In genomic region chr15:93618442-93619150, GRCm38 (mm10) we compare ENCODE assay signal across 23 mouse cellular contexts. TPM values are rescaled to one million over a fixed set of nuclear protein-coding genes. Genes with fewer than 3 reads are reported as not detected.
DNase-seq lines count a peak whose midpoint lies in the region; ATAC-seq and TF ChIP-seq lines count a peak whose summit lies in the region.
"Had no signal": no experiment of that assay in that cellular context is flagged by ENCODE, and none has a peak within 500 bp of the region (broad histone marks: within the 10 kb centered on the region; RNA-seq: fewer than 3 reads in every experiment).

No protein-coding gene starts in this region.

- no peak overlapping the region for H3K4me3 ChIP-seq in midbrain, embryonic 11.5 days (ENCODE audit: low read depth, low read length)
- no peak overlapping the region for H3K4me3 ChIP-seq in midbrain, embryonic 13.5 days (replicated peaks)
- H3K4me3 ChIP-seq in limb, embryonic 14.5 days (replicated peaks; ENCODE audit: low read length), result no peak overlapping the region
- H3K4me3 ChIP-seq: heart, adult 2 months; layer of hippocampus, adult 2 months; liver, embryonic 15.5 days; megakaryocyte, embryonic 14.5 days; midbrain, embryonic 15.5 days had no signal

- no peak for ATAC-seq in midbrain, embryonic 11.5 days (ENCODE audit: low FRiP score)
- no peak for ATAC-seq in midbrain, embryonic 13.5 days
- peak; percentile 83 for ATAC-seq in limb, embryonic 14.5 days (ENCODE audit: low FRiP score, low read depth)
- ATAC-seq: forebrain, embryonic 16.5 days; inflammation-experienced regulatory T-cells, adult 6 months; midbrain, embryonic 15.5 days had no signal

- DNase-seq in heart, adult 11 months, result peak; percentile 31
- DNase-seq in heart, postnatal 14 days, result no peak
- DNase-seq in midbrain, embryonic 11.5 days (ENCODE audit: low spot score, missing footprints), result peak; percentile 59
- peak; percentile 87 for DNase-seq in limb, embryonic 14.5 days (ENCODE audit: low spot score)
- no peak for DNase-seq in kidney, adult 11 months
- DNase-seq in right cerebral cortex, postnatal 4 days, result no peak
- DNase-seq: adrenal gland, postnatal 14 days; cerebellum, adult 8-10 months; gastrocnemius, postnatal 25 days; heart, adult 2 months; heart, postnatal 4 days; kidney, adult 9 months; kidney, postnatal 14 days; liver; lung, postnatal 10 days had no signal

- no peaks in the 10 kb centered on the region for H3K27me3 ChIP-seq in midbrain, embryonic 11.5 days (ENCODE audit: control insufficient read depth, insufficient read depth, low read length)
- no peaks in the 10 kb centered on the region for H3K27me3 ChIP-seq in midbrain, embryonic 13.5 days
- H3K27me3 ChIP-seq in limb, embryonic 14.5 days (ENCODE audit: control insufficient read depth, insufficient read depth, low read length), result no peaks in the 10 kb centered on the region
- H3K27me3 ChIP-seq: liver, embryonic 15.5 days; midbrain, embryonic 15.5 days had no signal

- no peaks in the 10 kb centered on the region for H3K4me1 ChIP-seq in midbrain, embryonic 11.5 days (ENCODE audit: control insufficient read depth, insufficient read depth, low read length)
- H3K4me1 ChIP-seq in midbrain, embryonic 13.5 days (replicated peaks), result no peaks in the 10 kb centered on the region
- H3K4me1 ChIP-seq in limb, embryonic 14.5 days (ENCODE audit: control insufficient read depth, insufficient read depth, low read length), result peaks cover 15% of the 10 kb centered on the region
- H3K4me1 ChIP-seq: liver, embryonic 15.5 days; midbrain, embryonic 15.5 days had no signal

- no peak overlapping the region for H3K4me2 ChIP-seq in midbrain, embryonic 11.5 days
- H3K4me2 ChIP-seq in midbrain, embryonic 13.5 days (replicated peaks), result no peak overlapping the region
- peak overlapping the region; percentile 36 for H3K4me2 ChIP-seq in limb, embryonic 14.5 days (replicated peaks; ENCODE audit: low read depth, low read length, severe bottlenecking)
- H3K4me2 ChIP-seq: hindbrain, embryonic 14.5 days; liver, embryonic 15.5 days; midbrain, embryonic 15.5 days had no signal

- no peak overlapping the region for H3K27ac ChIP-seq in midbrain, embryonic 11.5 days (ENCODE audit: low read depth, low read length)
- H3K27ac ChIP-seq in midbrain, embryonic 13.5 days, result no peak overlapping the region
- H3K27ac ChIP-seq in limb, embryonic 14.5 days (replicated peaks; ENCODE audit: low read depth, low read length), result no peak overlapping the region
- H3K27ac ChIP-seq: heart, adult 2 months; hindbrain, embryonic 14.5 days; layer of hippocampus, adult 2 months; liver, embryonic 15.5 days; midbrain, embryonic 15.5 days had no signal

- TF ChIP-seq POLR2A in limb, embryonic 14.5 days (IDR thresholded peaks at IDR 0.05; ENCODE audit: borderline replicate concordance, extremely low read depth, insufficient read depth, insufficient read length), result no peak

- H3K36me3 ChIP-seq in midbrain, embryonic 11.5 days (ENCODE audit: control insufficient read depth, insufficient read depth, low read length), result no peaks in the 10 kb centered on the region
- no peaks in the 10 kb centered on the region for H3K36me3 ChIP-seq in midbrain, embryonic 13.5 days
- H3K36me3 ChIP-seq in limb, embryonic 14.5 days (ENCODE audit: control insufficient read depth, insufficient read depth, low read length), result no peaks in the 10 kb centered on the region
- H3K36me3 ChIP-seq: liver, embryonic 15.5 days; midbrain, embryonic 15.5 days had no signal

- no peaks in the 10 kb centered on the region for H3K9me3 ChIP-seq in midbrain, embryonic 11.5 days (ENCODE audit: control insufficient read depth, low read length)
- no peaks in the 10 kb centered on the region for H3K9me3 ChIP-seq in midbrain, embryonic 13.5 days
- peaks cover 7% of the 10 kb centered on the region; the same call in 1 of the 2 replicates for H3K9me3 ChIP-seq in limb, embryonic 14.5 days (ENCODE audit: control insufficient read depth, low read length)
- H3K9me3 ChIP-seq: liver, embryonic 15.5 days; midbrain, embryonic 15.5 days had no signal

- intact Hi-C loops in heart, postnatal 14 days (cut with DNase I), result no loop called here

- H3K9ac ChIP-seq in midbrain, embryonic 11.5 days (ENCODE audit: low read length), result no peak overlapping the region
- H3K9ac ChIP-seq in midbrain, embryonic 13.5 days (replicated peaks), result no peak overlapping the region
- H3K9ac ChIP-seq in limb, embryonic 14.5 days (ENCODE audit: low read depth, low read length, severe bottlenecking), result no peak overlapping the region
- H3K9ac ChIP-seq: hindbrain, embryonic 14.5 days; liver, embryonic 15.5 days; midbrain, embryonic 15.5 days had no signal

- WGBS in midbrain, embryonic 11.5 days, result 90% methylated on average over 6 of the region's 6 CpGs
- WGBS in midbrain, embryonic 13.5 days, result 86% methylated on average over 6 of the region's 6 CpGs
- 19% methylated on average over 6 of the region's 6 CpGs for WGBS in limb, embryonic 14.5 days

RNA-seq across cellular contexts. Expression of gene Prickle1, which starts 22.9 kb away (rescaled TPM):
- 10 to 100 TPM; 16.7 to 19.9 TPM for total RNA-seq in heart, postnatal 14 days (2021)
- 16.1 and 16.8 TPM in 2 replicates for polyA plus RNA-seq in midbrain, embryonic 11.5 days (2014; fragmentation: Nextera tagmentation; extraction: Ambion mirVana)
- polyA plus RNA-seq in midbrain, embryonic 13.5 days (2015; fragmentation: Nextera tagmentation; extraction: Ambion mirVana), result 6.4 and 8.0 TPM in 2 replicates
- 31.4 and 36.6 TPM in 2 replicates for polyA plus RNA-seq in limb, embryonic 14.5 days (2012; rRNA removed)
- polyA plus RNA-seq in limb, embryonic 14.5 days (2014; fragmentation: Nextera tagmentation; extraction: Ambion mirVana), result 54.0 and 64.2 TPM in 2 replicates

Comparison
In these comparisons a context has a peak if more than half of its experiments do, and no peak if none do; other contexts are left out.
1. DNase-seq: peak in heart, adult 11 months (single experiment), midbrain, embryonic 11.5 days (single experiment) and limb, embryonic 14.5 days (single experiment); none in heart, postnatal 14 days (0 of 2), kidney, adult 11 months (single experiment) and right cerebral cortex, postnatal 4 days (single experiment).